Mouse (Mus musculus) left cerebral cortex, adult 2 months (tissue): ENCODE results near the gene Opa1. TPM values are rescaled to one million over a fixed set of nuclear protein-coding genes. Genes with fewer than 3 reads are reported as not detected.

Source experiments
- DNase-seq, 2 experiments: peaks; one replicate each; pipeline ENCODE4 v3.0.0; 2021 to 2022; ENCODE audit warnings: low spot score in 2 of 2, mixed read lengths in 1 of 2; ENCODE audit errors: extremely low spot score in 1 of 2
- H3K27ac ChIP-seq: fragments of 200-600 bp; 2 replicates; pipeline ENCODE4 v1.8.1; 2022
- H3K4me3 ChIP-seq: fragments of 200-600 bp; 2 replicates; pipeline ENCODE4 v1.8.1; 2022
- CTCF ChIP-seq: fragments of 200-600 bp; IDR thresholded peaks from 2 replicates; pipeline ENCODE4 v1.8.1; 2022; ENCODE audit warnings: antibody characterized with exemption, mild to moderate bottlenecking, moderate library complexity
- intact Hi-C: fragments of 180-260 bp; cut with DNase I; formaldehyde crosslinking; loops from one replicate; pipeline ENCODE4 v1.15.1; 2025
- total RNA-seq, 2 experiments: library from RNA; stranded (reverse); gene quantifications; 2 replicates each; pipeline ENCODE4 v1.2.3; 2021

Gene Opa1
- total RNA-seq, 2 experiments from 2014 or later = 105 to 115 TPM

DNA sequence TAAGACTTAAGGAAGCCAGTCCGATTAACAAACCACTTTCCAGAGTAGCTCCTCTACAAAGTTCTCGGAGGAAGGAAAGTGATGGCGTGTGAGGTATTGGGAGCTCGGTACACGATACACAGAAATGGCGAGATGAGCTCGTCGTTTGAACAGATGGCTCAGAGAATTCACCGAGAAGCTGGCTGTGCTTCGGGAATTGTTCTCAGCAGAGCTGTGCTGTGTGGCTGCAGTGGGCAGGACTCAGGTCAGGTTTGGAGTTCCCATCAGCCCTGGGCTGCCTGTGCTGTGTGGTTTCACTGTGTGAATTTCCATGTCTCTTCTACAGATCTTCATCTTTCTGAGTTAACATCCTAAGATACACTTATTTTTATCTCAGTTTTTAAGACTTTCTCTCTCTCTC, 77.8 kb downstream of the Opa1 start:
- peak in 1 of 2 experiments; percentile 22 for DNase-seq
- intact Hi-C loops = loop anchor here (10.0 kb wide), 1 partner anchor 408 kb away; the partner anchor contains the start of gene Hes1
- TF ChIP-seq CTCF = no peak
- Histone ChIP-seq H3K4me3 (no peak overlapping the region), H3K27ac (no peak overlapping the region)

DNA sequence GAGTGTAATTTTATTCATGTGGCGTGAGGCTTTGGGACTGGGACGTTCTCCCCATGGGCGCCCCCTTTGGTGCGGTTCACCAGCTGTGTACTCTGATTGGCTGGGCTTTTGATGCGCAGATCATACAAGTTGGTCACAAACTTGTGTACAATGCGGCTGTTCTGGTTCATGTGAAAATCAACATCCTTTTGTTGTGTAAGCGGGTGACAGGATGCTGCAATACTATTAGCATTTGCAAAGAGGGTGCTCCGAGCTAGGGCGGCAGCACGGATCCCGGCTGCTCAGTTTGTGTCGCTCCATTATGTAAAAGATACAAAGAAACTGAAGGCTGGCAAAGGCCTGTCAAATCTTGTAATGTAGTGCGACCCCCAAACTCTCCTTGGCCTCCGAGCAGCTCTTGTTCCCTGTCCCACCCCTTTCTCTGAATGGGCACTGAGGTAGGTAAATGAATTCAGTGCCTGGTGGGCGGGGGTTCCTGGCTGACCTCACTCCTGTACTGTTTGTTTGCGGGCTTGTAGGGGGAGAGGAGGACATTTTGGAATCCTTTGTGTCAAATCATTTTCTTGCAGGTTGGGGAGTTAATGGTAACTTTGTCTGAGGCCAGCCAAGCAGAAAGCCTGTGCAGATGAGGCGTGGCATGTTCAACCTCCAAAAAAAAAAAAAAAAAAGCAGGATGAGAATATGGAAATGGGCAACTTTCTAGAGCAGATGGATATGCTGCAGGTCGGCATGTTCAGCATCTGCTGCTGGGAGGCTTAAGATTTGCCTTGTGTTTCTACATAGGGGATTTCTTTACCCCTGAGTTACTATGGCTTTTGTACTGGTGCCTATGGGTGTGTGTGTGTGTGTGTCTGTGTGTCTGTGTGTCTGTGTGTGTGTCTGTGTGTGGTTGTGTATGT, 78.8 kb downstream of the Opa1 start:
- Histone ChIP-seq H3K4me3 (peak overlapping the region; percentile 28), H3K27ac (0 out of 2 replicates have a peak overlapping the region, but pooled peaks have one; percentile 19)
- intact Hi-C loops = loop anchor here (10.0 kb wide), 1 partner anchor 407 kb away; the partner anchor contains the start of gene Hes1
- peak in 1 of 2 experiments; percentile 23 for DNase-seq
- peak; percentile 31 for TF ChIP-seq CTCF

DNA sequence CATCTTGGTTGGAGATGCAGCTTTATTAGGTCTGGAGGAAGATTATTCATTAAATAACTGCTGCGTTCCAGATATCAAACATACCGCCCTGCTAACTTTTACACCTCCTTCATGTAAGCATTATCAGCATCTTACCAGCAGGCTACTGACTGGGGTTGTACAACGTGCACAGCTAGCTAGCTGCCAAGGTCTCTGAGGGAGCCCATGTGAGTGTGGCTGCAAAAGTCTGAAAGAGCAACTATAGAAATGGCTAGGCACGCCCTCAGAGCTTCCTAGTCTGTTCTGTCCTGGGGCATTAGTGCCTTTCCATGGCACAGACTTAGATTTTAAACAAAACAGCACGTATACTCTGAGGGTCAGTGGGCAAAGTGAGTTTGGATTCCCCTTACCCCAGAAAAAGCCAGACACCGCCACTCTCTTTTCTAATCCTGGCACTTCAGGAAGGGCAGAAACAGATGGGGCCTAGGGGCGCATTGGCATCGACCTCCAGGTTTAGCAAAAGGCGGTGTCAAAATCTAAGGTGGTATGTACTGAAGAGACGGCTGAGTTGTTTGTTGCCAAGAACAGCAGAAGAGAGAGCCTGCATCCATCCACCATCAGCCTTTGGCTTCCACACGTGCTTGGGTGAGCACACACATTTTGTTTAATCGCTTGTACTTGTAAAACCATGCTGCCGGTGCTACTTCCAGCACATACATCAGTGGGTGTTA, 80.1 kb downstream of the Opa1 start:
- Histone ChIP-seq H3K4me3 (no peak overlapping the region), H3K27ac (no peak overlapping the region)
- DNase-seq = no peak
- TF ChIP-seq CTCF = no peak
- intact Hi-C loops = loop anchor here (10.0 kb wide), 1 partner anchor 406 kb away; the partner anchor contains the start of gene Hes1

DNA sequence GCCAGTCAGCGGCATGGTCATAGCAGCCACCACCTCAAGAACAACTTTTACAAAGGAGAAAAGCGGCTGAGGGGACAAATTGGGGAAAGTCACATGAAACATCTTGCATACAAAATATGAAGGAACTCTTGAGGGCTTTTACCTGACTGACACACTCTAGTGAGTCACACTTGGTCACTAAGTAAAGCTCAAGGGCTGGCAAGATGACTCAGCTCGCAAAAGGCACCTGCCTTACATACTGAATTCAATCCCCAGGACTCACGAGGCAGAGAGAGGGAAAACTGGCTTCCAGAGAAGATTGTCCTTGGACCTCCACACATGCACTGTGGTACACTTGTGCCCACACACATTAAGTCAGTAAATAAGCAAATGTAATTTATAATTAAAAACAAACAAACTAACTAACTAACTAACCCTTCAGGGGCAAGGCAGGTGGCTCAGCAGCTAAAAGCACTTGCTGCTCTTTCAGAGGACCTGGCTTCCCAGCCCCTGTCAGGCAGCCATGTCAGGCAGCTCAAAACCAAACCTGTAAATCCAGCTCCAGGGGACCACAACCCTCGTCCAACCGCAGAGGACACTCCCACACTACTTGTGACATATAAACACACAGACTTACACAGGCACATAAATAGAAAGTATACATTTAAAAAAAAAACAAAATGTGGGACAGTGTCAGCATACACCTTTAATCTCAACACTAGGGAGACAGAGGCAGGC, 84.1 kb downstream of the Opa1 start:
- Histone ChIP-seq H3K4me3 (no peak overlapping the region), H3K27ac (no peak overlapping the region)
- intact Hi-C loops = no loop called here
- TF ChIP-seq CTCF = no peak
- DNase-seq = no peak

DNA sequence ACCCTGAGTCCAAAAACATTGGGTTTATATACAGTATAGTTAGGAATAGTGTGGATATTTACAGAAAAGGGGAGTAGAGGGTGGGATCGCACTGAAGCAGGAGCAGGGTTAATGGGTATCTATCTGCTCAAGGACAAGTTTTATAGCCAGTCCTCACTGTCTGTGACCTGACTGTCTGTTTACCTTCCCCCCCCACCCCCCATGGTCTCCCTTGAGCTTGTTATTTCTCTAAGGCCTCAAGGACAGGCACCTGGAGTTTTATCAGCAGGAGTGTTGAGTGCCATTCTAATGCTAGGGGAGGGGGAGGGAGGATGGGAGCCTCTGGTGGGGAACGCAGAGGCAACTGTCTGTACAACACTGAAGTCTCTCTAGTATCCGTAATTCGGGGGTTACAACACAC, 85.3 kb downstream of the Opa1 start:
- no peak for TF ChIP-seq CTCF
- no peak for DNase-seq
- H3K4me3 ChIP-seq = no peak overlapping the region
- intact Hi-C loops = no loop called here
- H3K27ac ChIP-seq = no peak overlapping the region

DNA sequence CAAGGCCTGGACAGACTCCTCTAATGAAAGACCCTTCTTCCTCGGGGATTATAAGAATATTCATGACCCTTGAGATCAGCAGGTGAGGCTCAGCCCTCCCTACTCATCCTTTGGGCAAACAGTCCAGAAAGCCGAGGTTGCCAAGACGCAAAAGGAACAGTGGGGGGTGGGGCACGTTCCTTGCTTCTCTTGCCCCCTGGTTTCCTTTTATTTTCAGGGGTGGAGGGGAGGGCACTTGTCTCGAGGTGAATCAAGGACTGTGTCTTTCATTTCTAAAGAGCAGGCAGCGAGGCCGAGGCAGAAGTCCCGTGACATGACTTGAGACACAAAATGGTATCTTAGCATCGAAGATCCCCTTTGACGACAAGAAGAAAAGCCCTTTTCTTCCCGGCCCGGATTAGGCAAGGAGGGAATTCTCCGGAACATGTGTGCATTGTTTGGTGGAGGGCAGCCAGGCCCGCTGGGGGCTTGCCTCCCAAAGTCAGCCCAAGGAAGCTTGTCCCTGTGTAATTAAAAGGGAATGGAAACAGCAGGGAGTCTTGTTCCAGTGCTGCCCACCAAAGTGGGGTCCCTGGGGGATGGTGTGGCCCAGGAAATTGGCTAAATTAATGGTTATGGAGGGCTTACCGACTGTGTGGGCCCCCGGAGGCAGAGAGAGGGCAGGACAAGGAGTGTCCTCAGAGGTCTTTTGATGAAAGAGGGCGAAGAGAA, 88.0 kb downstream of the Opa1 start:
- intact Hi-C loops = no loop called here
- Histone ChIP-seq H3K27ac (no peak overlapping the region), H3K4me3 (no peak overlapping the region)
- no peak for TF ChIP-seq CTCF
- no peak for DNase-seq

DNA sequence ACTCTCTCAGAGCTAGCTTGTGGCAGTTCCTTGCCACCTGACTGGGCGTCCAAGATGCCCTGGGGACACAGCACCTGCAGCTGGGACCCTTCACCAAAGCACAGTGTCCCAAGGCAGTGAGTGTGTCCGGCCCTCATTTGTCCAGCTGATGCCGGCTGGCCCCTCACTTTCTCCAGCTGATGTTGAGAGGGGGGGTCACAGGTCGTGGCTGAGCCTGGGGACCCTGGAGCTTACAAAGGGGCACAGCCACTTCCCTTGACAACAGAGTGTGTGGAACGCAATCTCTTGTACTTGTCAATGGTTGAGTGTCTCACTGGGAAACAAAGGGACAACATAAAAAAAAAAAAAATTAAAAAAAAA, 88.5 kb downstream of the Opa1 start:
- no peak for TF ChIP-seq CTCF
- intact Hi-C loops = no loop called here
- no peak for DNase-seq
- no peak overlapping the region for H3K27ac ChIP-seq
- H3K4me3 ChIP-seq = no peak overlapping the region

DNA sequence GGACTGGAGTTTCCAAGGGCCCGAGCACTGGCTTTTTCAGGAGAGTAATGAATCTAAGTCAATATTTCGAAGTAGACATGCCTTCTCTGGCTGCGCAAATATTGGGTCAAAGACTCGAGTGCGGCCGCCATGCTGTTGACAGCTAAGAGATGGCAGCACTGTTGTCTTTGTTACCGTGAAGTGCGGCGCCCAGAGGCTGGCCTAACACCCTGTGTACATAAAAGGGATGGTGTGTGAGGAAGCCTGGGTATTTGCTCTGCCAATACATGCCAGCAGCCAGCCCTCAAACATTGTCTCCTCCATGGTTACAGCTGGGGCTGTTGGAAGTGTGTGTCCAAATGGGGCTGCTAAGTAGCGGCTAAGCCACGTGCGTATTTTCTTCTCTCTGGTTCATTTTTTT, 89.3 kb downstream of the Opa1 start:
- no peak overlapping the region for H3K4me3 ChIP-seq
- DNase-seq = no peak
- no peak overlapping the region for H3K27ac ChIP-seq
- no peak for TF ChIP-seq CTCF
- intact Hi-C loops = no loop called here

DNA sequence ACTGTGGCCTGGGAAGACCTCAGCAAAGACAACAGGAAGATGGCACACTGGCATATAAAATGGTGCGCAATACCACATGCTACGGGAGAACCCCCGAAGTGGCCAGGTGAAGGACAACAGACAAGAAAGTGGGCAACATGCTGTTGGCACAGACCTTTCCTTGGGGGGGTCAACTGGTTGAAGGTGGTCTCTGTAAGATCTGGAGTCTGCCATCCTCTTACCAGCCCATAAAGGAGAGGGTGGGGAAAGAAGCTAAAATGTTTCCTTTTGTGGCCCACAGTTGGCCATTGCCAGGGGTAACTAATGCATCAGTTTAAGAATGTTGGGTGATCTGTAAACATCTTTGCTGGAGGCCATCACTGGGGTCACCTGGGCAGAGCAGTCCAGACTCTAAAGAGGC, 91.7 kb downstream of the Opa1 start:
- DNase-seq = no peak
- intact Hi-C loops = no loop called here
- TF ChIP-seq CTCF = no peak
- no peak overlapping the region for H3K4me3 ChIP-seq
- no peak overlapping the region for H3K27ac ChIP-seq

DNA sequence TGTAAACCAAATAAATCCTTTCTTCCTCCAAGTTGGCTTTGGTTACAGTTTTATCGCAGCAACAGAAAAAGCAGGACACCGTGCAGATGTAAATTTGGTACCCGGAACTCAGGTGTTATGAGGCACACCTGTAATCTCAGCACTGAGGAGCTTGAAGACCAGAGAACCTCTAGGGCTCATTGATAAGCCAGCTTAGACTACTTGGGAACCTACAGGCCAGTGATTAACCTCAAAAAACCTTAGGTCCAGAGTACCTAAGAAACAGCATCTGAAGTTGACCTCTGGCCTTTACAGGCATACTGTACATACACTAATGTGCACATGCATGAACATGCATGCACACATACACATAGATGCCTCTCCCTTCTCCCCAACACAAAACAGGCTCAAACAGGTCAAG, 94.1 kb downstream of the Opa1 start:
- intact Hi-C loops = no loop called here
- H3K27ac ChIP-seq = no peak overlapping the region
- DNase-seq = no peak
- H3K4me3 ChIP-seq = no peak overlapping the region
- no peak for TF ChIP-seq CTCF

DNA sequence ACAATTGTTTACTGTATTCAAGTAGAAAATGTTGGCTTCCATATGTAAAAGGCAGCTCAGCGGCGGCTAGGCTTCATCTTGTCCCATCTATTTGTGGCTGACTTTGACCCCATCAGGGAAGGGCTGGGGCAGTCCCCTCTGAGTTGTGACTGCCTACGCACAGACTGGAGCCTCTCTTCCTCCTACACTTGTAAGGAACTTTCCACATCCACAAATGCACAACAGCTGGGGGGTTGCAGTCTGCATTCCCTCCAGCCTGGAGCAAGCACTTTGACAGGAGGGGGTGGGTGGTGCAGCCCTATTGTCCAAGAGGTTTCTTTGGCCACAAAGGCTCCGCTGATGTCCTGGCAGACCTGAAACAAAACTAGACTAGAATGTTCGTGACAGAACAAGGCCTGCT, 100.5 kb downstream of the Opa1 start:
- TF ChIP-seq CTCF = no peak
- Histone ChIP-seq H3K4me3 (no peak overlapping the region), H3K27ac (no peak overlapping the region)
- intact Hi-C loops = no loop called here
- DNase-seq = no peak
